Mouse (Mus musculus) thymus, postnatal 4 days (tissue): ENCODE data around the gene Kansl2.

Experiments used
- DNase-seq: peaks from one replicate; pipeline ENCODE4 v3.0.0; 2021

Gene Kansl2

GRCm38 (mm10) chr15:98533881-98534627 lies at the start of gene Kansl2:
TSS of gene Kansl2 (minus strand) at chr15:98534264.
- peak; percentile 95 for DNase-seq

DNA sequence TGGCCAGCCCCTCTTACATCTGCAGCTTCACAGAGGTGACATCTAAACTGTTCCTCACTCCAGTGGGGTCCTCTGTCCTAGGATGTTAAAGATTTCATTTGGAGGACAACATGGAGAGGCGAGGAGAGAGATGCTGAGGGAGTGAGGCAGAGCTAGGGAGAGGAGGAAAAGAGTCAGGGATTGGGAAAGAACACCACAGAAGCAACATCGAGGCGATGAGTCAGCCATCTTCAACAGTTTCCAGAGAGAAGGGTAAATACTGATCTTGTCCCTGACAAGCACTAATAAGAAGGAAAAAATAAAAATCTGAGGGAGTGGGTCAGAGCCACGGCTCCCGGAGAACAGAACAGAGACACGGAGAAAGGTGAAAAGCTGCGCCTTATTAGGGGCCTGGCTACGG lies 48.9 kb upstream of the Kansl2 start:
- DNase-seq, result no peak

DNA sequence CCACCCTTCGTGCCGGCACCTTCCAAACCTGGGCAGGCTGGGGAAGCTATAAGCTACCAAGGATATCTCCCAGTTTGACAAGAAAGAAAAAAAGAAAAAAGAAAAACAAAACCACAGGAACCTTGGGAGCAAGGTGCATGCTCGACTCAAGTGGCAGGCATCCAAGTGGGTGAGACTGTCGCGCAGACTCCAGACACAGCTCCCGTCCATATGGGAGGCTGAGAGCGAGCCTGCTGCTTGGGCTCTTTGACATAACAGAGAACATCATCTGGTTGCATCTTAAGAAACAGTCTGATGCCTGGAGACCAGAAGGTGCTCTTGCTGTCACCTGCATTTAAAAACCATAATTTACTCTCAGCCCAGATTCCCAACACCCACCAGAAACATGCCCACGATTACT lies 48.3 kb upstream of the Kansl2 start:
- no peak for DNase-seq

DNA sequence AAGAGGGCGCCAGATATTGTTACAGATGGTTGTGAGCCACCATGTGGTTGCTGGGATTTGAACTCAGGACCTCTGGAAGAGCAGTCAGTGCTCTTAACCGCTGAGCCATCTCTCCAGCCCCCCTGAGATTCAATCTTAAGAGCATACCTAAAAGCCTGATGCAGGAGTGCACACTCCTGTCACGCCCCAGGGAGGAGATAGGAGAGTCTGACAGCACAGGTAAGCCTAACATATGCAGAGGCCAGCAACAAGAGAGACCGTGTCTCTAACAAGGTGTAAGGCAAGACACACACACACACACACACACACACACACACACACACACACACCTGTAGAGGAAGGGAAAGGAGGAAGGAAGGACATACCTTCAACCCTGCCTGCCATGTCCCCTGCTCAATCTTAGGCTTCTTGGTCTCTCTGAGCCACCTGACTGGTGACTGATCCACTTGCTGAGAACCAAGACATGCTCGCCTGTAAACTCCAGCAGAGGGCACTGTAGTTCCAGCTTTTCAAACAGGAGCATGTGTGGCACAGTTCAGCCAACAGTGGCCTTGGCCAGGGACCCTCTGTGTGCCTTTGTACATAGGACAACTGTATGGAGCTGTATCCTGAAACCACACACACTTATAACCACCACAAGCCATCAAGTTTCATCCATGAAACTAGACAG lies 45.9 kb upstream of the Kansl2 start:
- peak; percentile 84 for DNase-seq

GRCm38 (mm10) chr15:98579310-98579709 lies 45.2 kb upstream of the Kansl2 start:
- no peak for DNase-seq

- DNase-seq, result no peak
Observed at GRCm38 (mm10) chr15:98573293-98573692, 39.2 kb upstream of the Kansl2 start.

DNA sequence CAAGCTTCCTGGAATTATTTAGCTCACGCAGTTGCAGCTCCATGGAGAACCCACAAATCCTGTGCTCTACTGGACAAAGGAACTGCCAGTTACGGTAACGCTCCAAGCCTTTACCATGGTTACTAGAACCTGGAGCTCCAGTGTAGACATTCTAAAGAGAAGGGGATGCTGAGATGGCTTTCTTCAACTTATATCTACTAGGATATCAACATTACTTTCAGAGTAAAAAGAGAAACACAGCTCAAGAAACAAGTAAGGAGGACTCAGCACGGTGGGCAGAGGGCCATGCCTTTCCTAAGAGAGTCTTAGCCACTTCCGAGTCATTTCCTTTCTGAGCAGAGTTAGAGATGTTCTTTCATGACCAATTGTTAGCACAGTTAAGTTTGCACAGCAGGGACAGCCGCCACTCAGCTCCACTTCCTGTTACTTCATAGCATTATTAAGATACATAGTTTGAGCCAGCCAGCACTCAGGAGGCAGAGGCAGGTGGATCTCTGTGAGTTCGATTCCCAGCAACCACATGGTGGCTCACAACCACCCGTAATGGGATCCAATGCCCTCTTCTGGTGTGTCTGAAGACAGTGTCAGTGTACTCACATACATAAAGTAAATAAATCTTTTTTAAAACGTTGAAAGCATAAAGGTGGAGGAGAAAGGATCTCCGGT lies 36.9 kb upstream of the Kansl2 start, which contains the start of the genes Ccnt1 and 4930415O20Rik:
Gene Ccnt1 (minus strand): TSS at position 51 of the 666 bp plus-strand sequence.
Gene 4930415O20Rik (plus strand): TSS at position 132 of the 666 bp plus-strand sequence.
- no peak for DNase-seq

DNA sequence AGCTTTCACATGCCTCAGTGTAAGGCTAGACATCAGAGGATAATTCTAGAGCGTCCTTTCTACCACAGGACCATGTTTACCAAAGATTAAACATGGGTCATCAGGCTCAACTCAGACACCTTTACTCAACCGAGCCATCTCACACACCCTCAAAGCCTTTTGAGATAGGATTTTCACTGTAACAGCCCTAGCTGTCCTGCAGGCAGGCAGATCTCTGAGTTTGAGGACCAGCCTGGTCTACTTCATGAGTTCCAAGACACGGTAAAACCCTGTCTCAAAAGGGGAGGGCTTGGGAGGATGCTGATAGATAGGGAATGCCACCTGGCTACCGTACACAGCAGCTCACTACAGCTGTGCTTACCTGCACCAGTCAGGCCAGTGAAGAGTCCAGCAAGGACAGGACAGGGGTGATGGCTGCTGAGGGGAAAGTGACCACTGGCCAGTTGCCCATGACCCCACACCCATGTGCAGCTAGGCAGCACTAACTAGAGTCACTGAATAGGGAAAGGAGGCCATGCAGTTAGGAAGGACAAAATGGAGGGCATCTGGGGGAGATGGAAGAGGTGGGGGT lies 35.8 kb upstream of the Kansl2 start:
- no peak for DNase-seq

DNA sequence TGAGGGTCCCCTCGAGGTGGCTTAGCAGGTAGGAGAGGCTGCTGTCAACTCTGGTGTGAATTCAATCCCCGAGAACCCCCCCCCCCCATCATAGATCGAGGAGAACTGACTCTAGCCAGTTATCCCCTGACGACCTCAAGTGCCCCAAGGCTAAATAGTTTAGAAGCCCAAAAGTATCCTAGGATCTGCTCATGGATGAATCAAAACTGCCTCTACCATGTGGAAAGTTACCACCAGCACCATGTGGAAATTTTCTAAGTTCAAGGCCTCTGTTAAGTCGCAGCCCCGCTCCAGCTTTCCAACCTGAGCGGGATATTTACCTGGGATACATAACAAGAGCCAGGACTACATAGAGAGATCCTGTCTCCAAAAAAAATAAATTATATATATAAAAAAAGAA lies 35.2 kb upstream of the Kansl2 start:
- DNase-seq, result no peak

- peak; percentile 37 for DNase-seq
Observed at GRCm38 (mm10) chr15:98568256-98569033, 34.4 kb upstream of the Kansl2 start.

DNA sequence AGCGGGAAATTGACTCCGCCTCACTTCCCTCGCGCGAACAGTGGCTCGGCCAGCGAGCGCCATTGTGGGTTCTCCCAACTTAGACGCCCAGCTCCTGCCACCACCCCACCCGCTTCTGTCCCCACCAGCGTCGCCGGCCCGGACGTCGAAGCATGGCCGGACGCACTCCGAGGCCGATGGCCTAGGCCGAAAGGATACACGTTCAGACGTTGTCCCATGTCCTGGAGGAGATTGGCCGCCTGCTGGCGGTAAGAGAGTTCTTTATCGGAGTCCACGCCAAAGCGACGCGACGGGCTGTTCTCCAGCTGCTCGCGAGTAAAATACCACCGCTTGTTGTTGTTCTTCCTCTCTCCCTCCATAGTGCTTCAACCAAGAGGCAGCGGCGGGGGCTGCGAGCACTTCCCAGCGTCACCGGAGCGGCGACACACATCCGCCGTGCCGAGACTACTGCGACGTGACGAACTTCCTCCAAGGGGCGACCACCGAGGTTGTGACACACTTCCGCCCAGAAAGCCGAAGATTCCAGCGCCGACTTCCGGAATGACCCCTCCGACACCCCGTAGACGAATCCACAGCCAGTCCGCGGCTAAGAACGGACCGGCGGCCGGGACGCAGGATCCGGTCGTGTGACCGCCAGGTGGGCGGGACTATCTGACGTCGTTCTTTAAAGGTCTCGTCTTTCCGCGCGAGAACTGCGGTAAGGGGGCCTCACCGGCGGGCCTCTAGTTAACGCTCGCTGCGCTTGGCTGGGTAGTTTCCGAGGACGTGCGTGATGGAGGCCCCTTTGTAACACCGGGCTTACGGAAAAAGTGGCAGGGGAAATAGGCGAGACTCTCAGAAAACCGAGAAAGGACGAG lies 33.4 kb upstream of the Kansl2 start:
- peak; percentile 98 for DNase-seq

DNA sequence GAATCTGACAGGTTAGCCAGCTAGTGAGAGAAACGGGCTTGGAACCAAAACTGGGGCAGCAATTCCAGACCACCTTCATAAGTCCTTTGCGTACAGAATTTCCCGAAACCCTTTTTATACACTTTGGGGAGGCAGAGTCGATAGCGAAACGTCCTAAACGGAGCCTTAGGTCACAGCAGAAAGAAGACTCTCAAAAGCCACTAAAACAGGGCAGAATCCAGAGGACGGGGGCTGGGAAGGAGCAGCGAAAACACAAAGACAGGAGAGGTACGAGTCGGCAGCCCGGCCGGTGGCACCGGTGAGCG lies 32.9 kb upstream of the Kansl2 start:
- no peak for DNase-seq

DNA sequence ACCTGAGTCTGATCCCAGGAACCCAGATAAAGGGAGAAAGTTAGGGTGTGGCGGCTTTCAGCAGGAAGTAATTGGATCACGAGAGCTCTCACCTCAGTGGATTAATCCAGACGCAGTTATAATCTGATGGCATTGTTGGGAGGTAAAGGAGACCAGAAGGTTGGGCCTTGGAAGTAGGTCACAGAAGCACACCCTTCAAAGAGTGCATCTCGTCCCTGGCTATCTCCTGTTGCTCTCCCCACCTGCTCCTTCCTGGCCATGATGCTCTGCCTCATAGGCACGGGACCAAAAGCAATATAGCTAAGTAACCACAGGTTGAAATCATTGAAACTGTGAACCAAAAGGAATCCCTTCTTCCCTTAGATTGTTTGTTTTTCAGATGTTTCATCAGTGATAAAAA lies 23.1 kb upstream of the Kansl2 start:
- DNase-seq, result no peak

DNA sequence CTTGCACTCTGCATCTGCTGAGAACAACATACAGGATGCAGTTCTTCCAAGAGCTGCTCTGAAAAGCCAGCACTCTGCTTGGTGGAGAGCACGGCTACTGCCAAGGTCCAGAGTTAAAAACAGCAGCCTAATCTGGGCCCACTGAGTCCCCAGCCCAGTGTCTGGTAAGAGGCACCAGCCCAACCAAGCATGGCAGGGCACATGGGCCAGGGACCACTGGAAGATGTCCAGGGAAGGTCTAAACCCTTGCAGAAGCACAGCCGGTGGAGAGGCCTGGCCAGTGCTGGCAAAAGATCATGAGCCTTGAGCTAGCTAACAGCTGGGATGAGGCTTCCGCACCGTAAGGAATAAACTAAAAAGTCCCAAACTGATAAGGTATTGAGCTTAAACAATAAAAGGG lies 21.8 kb upstream of the Kansl2 start:
- no peak for DNase-seq

GRCm38 (mm10) chr15:98552758-98553157 lies 18.7 kb upstream of the Kansl2 start:
- no peak for DNase-seq

DNA sequence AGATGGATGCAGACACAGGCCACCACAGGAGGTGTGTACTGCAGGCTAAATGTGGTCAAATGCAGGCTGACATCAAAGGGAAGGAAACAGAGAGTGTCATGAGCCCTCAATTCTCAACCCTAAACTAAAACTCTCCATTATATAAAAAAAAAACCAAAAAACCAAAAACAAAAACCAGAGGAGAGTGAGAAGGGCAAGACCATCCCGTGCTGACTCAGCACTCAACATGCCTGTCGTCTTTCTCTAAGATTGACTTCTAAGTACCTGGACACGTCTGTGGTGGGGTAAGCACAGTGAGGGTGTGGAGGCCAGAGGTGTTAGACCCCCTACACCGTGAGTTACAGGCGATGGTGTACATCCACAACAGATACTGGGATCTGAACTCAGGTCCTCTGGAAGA lies 12.8 kb upstream of the Kansl2 start:
- no peak for DNase-seq

DNA sequence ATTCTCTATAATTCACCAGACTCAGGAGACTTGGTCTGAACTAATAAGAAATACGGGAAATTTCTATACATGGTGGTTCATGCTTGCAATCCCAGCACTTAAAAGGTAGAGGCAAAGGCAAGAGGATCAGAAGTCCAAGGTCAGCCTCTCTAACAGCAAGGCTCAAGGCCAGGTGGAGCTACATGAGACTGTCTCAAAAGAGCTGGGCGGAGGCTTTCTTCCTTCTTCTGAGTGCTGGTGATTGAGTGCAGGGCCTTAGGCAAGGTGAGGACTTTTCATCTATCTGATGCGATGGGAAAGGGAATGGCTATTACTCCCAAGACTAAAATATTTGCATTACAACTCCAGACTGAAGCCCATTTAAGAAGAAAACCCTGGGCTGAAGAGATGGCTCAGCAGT lies 11.1 kb upstream of the Kansl2 start:
- DNase-seq, result no peak

GRCm38 (mm10) chr15:98543341-98543740 lies 9.3 kb upstream of the Kansl2 start:
- DNase-seq, result no peak

DNA sequence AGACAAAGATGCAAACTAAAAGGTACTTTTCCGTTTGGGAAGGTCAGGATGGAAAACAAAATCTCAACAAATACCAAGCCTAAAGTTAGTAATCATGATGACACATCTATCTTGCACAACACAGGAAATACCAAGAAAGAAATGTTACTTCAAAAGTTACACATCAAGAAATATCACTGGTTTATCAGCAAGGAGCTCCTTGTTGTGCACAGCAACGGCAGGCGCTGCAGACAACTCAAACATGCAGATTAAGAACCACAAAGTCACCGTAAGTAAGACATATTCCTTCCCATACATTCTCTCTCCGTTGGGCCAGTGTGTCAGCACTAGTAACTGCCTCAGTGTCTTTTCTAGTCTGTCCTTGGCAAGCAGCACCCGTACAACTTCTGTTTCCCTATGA lies 7.0 kb upstream of the Kansl2 start:
- DNase-seq, result no peak

DNA sequence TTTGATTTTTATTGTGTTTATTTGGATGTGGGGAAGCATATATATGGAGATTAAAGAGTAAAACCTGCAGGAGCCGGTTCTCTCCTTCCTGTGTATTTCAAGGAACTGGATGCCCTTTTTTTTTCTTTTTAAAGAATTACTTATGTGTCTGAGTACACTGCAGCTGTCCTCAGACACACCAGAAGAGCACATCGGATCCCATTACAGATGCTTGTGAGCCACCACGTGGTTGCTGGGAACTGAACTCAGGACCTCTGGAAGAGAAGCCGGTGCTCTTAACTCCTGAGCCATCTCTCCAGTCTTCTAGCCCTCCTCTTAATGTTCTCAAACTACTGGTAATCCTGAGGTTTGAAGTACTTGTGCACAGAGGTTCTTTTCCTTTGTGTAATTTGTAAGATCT lies 3.9 kb upstream of the Kansl2 start:
- no peak for DNase-seq

- no peak for DNase-seq
Observed at GRCm38 (mm10) chr15:98536828-98537510, 2.9 kb upstream of the Kansl2 start.
